Mouse (Mus musculus) ES-E14 (cell line): Measurements from ENCODE around the gene Gm19935.
A peak's percentile ranks its signal among the peaks of the same experiment; 100 is the strongest.

ENCODE experiments used
- CHD2 ChIP-seq: IDR thresholded peaks from 2 replicates; pipeline ENCODE4 v1.6.1; 2014; ENCODE audit warnings: mild to moderate bottlenecking, low read depth, low read length, inconsistent platforms
- HCFC1 ChIP-seq: IDR thresholded peaks from 2 replicates; pipeline ENCODE4 v1.6.1; 2012; ENCODE audit warnings: low read length, inconsistent platforms, borderline replicate concordance; ENCODE audit not compliant: insufficient read depth
- MAFK ChIP-seq: IDR thresholded peaks from 2 replicates; pipeline ENCODE4 v1.6.1; 2014; ENCODE audit warnings: mild to moderate bottlenecking, low read depth, low read length, inconsistent platforms; ENCODE audit not compliant: insufficient read depth
- ZC3H11A ChIP-seq: IDR thresholded peaks from 2 replicates; pipeline ENCODE4 v1.6.1; 2012; ENCODE audit warnings: low read depth, mild to moderate bottlenecking, inconsistent platforms, low read length, borderline replicate concordance
- ZNF384 ChIP-seq: IDR thresholded peaks from 2 replicates; pipeline ENCODE4 v1.6.1; 2012; ENCODE audit warnings: low read depth, low read length, inconsistent platforms

- TF ChIP-seq HCFC1, result no peak
- TF ChIP-seq ZC3H11A, result peak; percentile 98
- TF ChIP-seq CHD2, result no peak
- TF ChIP-seq ZNF384, result peak; percentile 53; the same call in 1 of the 2 replicates
- no peak for TF ChIP-seq MAFK
These were observed 23.5 kb downstream of the Gm19935 start for GRCm38 (mm10) chr8:90793710-90794109.
